Mouse (Mus musculus): ENCODE measurements around the gene Tmem229a. TPM values are rescaled to one million over a fixed set of nuclear protein-coding genes. Genes with fewer than 3 reads are reported as not detected.

Gene Tmem229a
- polyA plus RNA-seq, 1 experiment: 0.80 TPM

GRCm38 (mm10) chr6:24963754-24964153, 7.7 kb upstream of the Tmem229a start:
- H3K36me3 ChIP-seq (ENCODE audit: control insufficient read depth, insufficient read depth, low read length): no peaks in the 10 kb centered on the region
- no peak overlapping the region for H3K4me3 ChIP-seq (ENCODE audit: low read depth, low read length)
- TF ChIP-seq POLR2A (IDR thresholded peaks at IDR 0.05; ENCODE audit: low read depth, low read length) (no peak), CTCF (IDR thresholded peaks at IDR 0.05; ENCODE audit: extremely low read depth, insufficient read length, insufficient replicate concordance, low read depth, low read length) (no peak)
- no peak overlapping the region for H3K27ac ChIP-seq (ENCODE audit: insufficient read depth, low read depth, low read length)
- H3K4me1 ChIP-seq (ENCODE audit: control insufficient read depth, insufficient read depth, insufficient read length, low read length): no peaks in the 10 kb centered on the region; the same call in 1 of the 2 replicates
- 51% methylated on average over 5 of the region's 5 CpGs for WGBS
- H3K27me3 ChIP-seq (ENCODE audit: control insufficient read depth, insufficient read depth, low read length): no peaks in the 10 kb centered on the region

DNA sequence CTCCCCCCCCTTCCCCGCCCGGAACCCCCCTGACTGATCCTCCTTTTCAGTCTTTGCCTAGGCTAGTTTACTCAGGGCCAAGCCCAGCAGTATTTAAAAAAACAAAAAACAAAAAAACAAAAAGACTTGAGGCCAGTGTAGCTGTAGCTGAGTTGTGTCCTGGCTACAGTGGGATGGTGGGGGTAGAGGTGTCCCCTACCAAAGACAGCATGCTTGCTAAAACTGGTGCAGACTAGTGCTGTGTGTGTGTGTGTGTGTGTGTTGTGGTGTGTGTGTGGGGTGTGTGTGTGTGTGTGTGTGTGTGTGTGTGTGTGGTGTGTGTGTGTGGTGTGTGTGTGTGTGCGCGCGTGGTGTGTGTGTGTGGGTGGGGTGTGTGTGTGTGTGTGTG, 483 bp upstream of the Tmem229a start:
- Histone ChIP-seq H3K4me3 (ENCODE audit: low read depth, low read length) (no peak overlapping the region), H3K27ac (ENCODE audit: insufficient read depth, low read depth, low read length) (no peak overlapping the region), H3K4me1 (ENCODE audit: control insufficient read depth, insufficient read depth, insufficient read length, low read length) (peaks cover 9% of the 10 kb centered on the region), H3K27me3 (ENCODE audit: control insufficient read depth, insufficient read depth, low read length) (peaks cover 19% of the 10 kb centered on the region), H3K36me3 (ENCODE audit: control insufficient read depth, insufficient read depth, low read length) (no peaks in the 10 kb centered on the region)
- TF ChIP-seq CTCF (IDR thresholded peaks at IDR 0.05; ENCODE audit: extremely low read depth, insufficient read length, insufficient replicate concordance, low read depth, low read length) (no peak), POLR2A (IDR thresholded peaks at IDR 0.05; ENCODE audit: low read depth, low read length) (no peak)
- WGBS: 34% methylated on average over 5 of the region's 5 CpGs

DNA sequence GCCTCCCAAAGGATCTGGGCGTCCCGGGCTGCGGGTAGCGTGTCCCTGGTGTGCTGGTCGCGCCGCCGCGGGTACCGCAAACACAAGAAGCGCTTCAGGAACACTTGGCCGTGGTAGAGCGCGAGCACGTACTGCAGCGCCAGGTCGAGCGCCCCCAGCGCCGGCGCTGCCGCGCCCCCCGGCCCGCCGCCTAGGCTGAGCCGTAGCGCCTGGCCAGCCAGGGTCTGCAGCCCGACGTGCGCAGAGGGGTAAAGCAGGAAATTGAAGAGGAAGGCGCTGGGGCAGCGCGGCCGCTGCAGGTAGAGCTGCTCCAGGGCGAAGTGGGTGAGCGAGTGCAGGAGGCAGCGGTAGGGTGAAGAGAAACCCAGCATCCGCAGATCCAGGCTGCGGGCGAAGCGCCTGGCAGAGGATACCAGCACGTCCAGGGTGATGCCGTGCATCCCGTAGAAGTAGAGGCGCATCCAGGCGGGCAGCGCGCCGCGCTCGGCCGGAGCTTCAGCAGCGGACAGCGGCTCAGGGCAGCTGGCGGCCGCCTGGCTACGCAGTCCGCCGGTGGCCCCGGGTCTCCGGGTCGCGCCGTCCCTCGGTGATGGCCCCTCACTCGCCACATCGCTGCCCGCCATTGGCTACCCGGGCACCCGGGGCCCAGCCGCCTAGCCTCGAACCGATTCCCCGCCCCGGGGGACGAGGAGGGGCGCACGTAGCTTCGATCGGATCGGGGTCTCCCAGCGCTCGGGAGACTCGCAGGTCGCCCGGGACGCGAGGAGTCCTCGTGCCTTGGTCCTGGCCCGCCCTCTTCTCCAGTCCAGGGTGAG, 759 bp downstream of the Tmem229a start:
- H3K4me3 ChIP-seq (ENCODE audit: low read depth, low read length): peak overlapping the region; percentile 58

GRCm38 (mm10) chr6:24954126-24954525, 2.0 kb downstream of the Tmem229a start:
- Histone ChIP-seq H3K36me3 (ENCODE audit: control insufficient read depth, insufficient read depth, low read length) (no peaks in the 10 kb centered on the region), H3K27ac (ENCODE audit: insufficient read depth, low read depth, low read length) (no peak overlapping the region), H3K4me1 (ENCODE audit: control insufficient read depth, insufficient read depth, insufficient read length, low read length) (peaks cover 9% of the 10 kb centered on the region), H3K4me3 (ENCODE audit: low read depth, low read length) (no peak overlapping the region), H3K27me3 (ENCODE audit: control insufficient read depth, insufficient read depth, low read length) (peaks cover 19% of the 10 kb centered on the region)
- 87% methylated on average over 5 of the region's 5 CpGs for WGBS
- TF ChIP-seq CTCF (IDR thresholded peaks at IDR 0.05; ENCODE audit: extremely low read depth, insufficient read length, insufficient replicate concordance, low read depth, low read length): no peak

More for the DNA sequence above, 759 bp downstream of the Tmem229a start:
- peaks cover 19% of the 10 kb centered on the region for H3K27me3 ChIP-seq (ENCODE audit: control insufficient read depth, insufficient read depth, low read length)
- H3K36me3 ChIP-seq (ENCODE audit: control insufficient read depth, insufficient read depth, low read length): no peaks in the 10 kb centered on the region
- no peak for TF ChIP-seq CTCF (IDR thresholded peaks at IDR 0.05; ENCODE audit: extremely low read depth, insufficient read length, insufficient replicate concordance, low read depth, low read length)
- H3K27ac ChIP-seq (ENCODE audit: insufficient read depth, low read depth, low read length): no peak overlapping the region
- peaks cover 9% of the 10 kb centered on the region for H3K4me1 ChIP-seq (ENCODE audit: control insufficient read depth, insufficient read depth, insufficient read length, low read length)
- 2% methylated on average over 90 of the region's 91 CpGs for WGBS

DNA sequence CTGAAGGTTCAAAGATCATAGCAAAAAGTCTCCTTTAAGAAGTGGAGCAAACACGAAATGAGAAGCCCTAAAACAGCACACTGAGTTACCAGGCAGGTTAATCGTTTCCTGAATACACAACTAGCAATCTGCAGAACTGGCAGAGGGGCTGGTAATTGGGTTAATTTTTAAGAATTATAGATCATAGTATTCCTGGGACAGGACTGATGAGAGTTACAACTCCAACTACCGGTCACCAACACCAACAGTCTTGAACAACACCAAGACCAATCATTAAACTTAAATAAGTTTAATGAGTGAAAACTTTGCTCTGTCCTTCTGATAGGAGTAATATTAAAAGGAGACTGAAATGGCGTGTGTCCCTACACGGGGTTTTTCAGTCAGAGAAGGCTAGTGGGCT, 3.8 kb downstream of the Tmem229a start:
- Histone ChIP-seq H3K27ac (ENCODE audit: insufficient read depth, low read depth, low read length) (no peak overlapping the region), H3K4me1 (ENCODE audit: control insufficient read depth, insufficient read depth, insufficient read length, low read length) (peaks cover 9% of the 10 kb centered on the region), H3K4me3 (ENCODE audit: low read depth, low read length) (no peak overlapping the region), H3K27me3 (ENCODE audit: control insufficient read depth, insufficient read depth, low read length) (peaks cover 19% of the 10 kb centered on the region), H3K36me3 (ENCODE audit: control insufficient read depth, insufficient read depth, low read length) (no peaks in the 10 kb centered on the region)
- TF ChIP-seq POLR2A (IDR thresholded peaks at IDR 0.05; ENCODE audit: low read depth, low read length) (no peak), CTCF (IDR thresholded peaks at IDR 0.05; ENCODE audit: extremely low read depth, insufficient read length, insufficient replicate concordance, low read depth, low read length) (no peak)
- 36% methylated on average over 5 of the region's 5 CpGs for WGBS

DNA sequence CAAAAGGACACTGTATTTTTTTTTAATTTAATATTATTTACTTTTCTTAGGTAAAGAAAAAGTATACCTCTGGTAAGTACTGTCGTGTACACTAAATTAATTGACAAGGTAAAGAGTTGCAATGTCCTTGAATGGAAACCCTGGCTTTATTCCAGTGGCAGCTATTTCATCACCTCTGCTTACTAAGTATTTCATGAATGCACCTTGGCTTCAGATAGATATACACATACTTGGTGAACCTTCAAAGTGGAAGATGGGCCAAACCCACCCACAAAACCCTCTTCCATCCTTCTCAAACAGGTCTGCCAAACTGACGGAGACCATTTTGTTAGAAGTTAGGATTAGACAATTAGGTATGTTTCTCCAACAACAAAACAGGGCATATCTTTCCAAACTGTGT, 5.4 kb downstream of the Tmem229a start:
- H3K27ac ChIP-seq (ENCODE audit: insufficient read depth, low read depth, low read length): no peak overlapping the region
- TF ChIP-seq CTCF (IDR thresholded peaks at IDR 0.05; ENCODE audit: extremely low read depth, insufficient read length, insufficient replicate concordance, low read depth, low read length) (no peak), POLR2A (IDR thresholded peaks at IDR 0.05; ENCODE audit: low read depth, low read length) (no peak)
- peaks cover 4% of the 10 kb centered on the region for H3K4me1 ChIP-seq (ENCODE audit: control insufficient read depth, insufficient read depth, insufficient read length, low read length)
- H3K4me3 ChIP-seq (ENCODE audit: low read depth, low read length): no peak overlapping the region
- H3K27me3 ChIP-seq (ENCODE audit: control insufficient read depth, insufficient read depth, low read length): peaks cover 12% of the 10 kb centered on the region
- WGBS: 63% methylated on average over 2 of the region's 2 CpGs
- H3K36me3 ChIP-seq (ENCODE audit: control insufficient read depth, insufficient read depth, low read length): no peaks in the 10 kb centered on the region

- H3K4me1 ChIP-seq (ENCODE audit: control insufficient read depth, insufficient read depth, insufficient read length, low read length): no peaks in the 10 kb centered on the region
- WGBS: 88% methylated on average over 11 of the region's 11 CpGs
- H3K27me3 ChIP-seq (ENCODE audit: control insufficient read depth, insufficient read depth, low read length): no peaks in the 10 kb centered on the region
- H3K27ac ChIP-seq (ENCODE audit: insufficient read depth, low read depth, low read length): no peak overlapping the region
- no peak for TF ChIP-seq CTCF (IDR thresholded peaks at IDR 0.05; ENCODE audit: extremely low read depth, insufficient read length, insufficient replicate concordance, low read depth, low read length)
- no peak for TF ChIP-seq POLR2A (IDR thresholded peaks at IDR 0.05; ENCODE audit: low read depth, low read length)
- H3K4me3 ChIP-seq (ENCODE audit: low read depth, low read length): no peak overlapping the region
- H3K36me3 ChIP-seq (ENCODE audit: control insufficient read depth, insufficient read depth, low read length): no peaks in the 10 kb centered on the region
Observed at GRCm38 (mm10) chr6:24925076-24925785, 30.9 kb downstream of the Tmem229a start.

Measured in small intestine, adult 2 months (tissue).